ENCODE assay signal across 9 mouse cellular contexts in the genomic region with DNA sequence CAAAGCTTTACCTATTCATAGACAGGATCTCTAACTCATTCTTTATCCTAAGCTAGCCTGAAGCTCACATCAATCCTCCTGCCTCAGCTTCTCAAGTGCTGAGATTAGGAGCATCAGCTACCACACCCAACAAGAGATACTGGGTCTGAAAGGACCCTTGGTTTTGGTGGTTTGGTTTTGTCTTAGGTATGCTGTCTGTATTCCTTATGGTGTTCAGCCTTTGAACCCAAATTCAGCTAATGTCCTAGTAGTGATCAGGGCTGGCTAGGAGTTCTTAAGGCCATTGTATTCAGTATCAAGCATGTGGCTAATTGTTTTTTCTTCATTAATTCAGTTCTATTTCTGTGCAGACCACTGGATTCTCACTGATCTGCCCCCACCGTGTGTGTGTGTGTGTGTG. TPM values are rescaled to one million over a fixed set of nuclear protein-coding genes. Genes with fewer than 3 reads are reported as not detected.
DNase-seq lines count a peak whose midpoint lies in the region; ATAC-seq and TF ChIP-seq lines count a peak whose summit lies in the region.
"Had no signal": no experiment of that assay in that cellular context is flagged by ENCODE, and none has a peak within 500 bp of the region (broad histone marks: within the 10 kb centered on the region; RNA-seq: fewer than 3 reads in every experiment).

No protein-coding gene starts in this region.

- H3K36me3 ChIP-seq in heart, embryonic 11.5 days (ENCODE audit: control insufficient read depth, insufficient read depth, low read length) = no peaks in the 10 kb centered on the region
- peaks cover 10% of the 10 kb centered on the region for H3K36me3 ChIP-seq in E14TG2a.4 (ENCODE audit: insufficient read depth, low read length)
- H3K36me3 ChIP-seq in heart, postnatal 0 days (replicated peaks; ENCODE audit: control insufficient read depth, insufficient read depth, low read length) = no peaks in the 10 kb centered on the region
- peaks cover 13% of the 10 kb centered on the region for H3K36me3 ChIP-seq in midbrain, embryonic 10.5 days
- H3K36me3 ChIP-seq: G1E had no signal

- no peaks in the 10 kb centered on the region for H3K9me3 ChIP-seq in heart, embryonic 11.5 days (replicated peaks; ENCODE audit: control insufficient read depth, low read length)
- no peaks in the 10 kb centered on the region for H3K9me3 ChIP-seq in E14TG2a.4 (ENCODE audit: low read length)
- H3K9me3 ChIP-seq in heart, postnatal 0 days (replicated peaks; ENCODE audit: control insufficient read depth, low read length) = no peaks in the 10 kb centered on the region
- no peaks in the 10 kb centered on the region for H3K9me3 ChIP-seq in midbrain, embryonic 10.5 days (replicated peaks)

- H3K27me3 ChIP-seq in heart, embryonic 11.5 days (ENCODE audit: control insufficient read depth, insufficient read depth, low read length) = no peaks in the 10 kb centered on the region
- H3K27me3 ChIP-seq in E14TG2a.4 (ENCODE audit: insufficient read depth, low read length) = peaks cover 51% of the 10 kb centered on the region
- no peaks in the 10 kb centered on the region for H3K27me3 ChIP-seq in heart, postnatal 0 days (ENCODE audit: control insufficient read depth, insufficient read depth, low read length)
- H3K27me3 ChIP-seq in midbrain, embryonic 10.5 days (ENCODE audit: low read depth, poor library complexity, severe bottlenecking) = peaks cover 37% of the 10 kb centered on the region

- peak overlapping the region; percentile 93 for H3K9ac ChIP-seq in heart, embryonic 11.5 days (ENCODE audit: low read depth, low read length)
- H3K9ac ChIP-seq in heart, postnatal 0 days (replicated peaks; ENCODE audit: low read depth, low read length) = peak overlapping the region; percentile 95

- peaks cover 7% of the 10 kb centered on the region for H3K4me1 ChIP-seq in heart, embryonic 11.5 days (ENCODE audit: control insufficient read depth, insufficient read depth, low read length)
- H3K4me1 ChIP-seq in E14TG2a.4 (replicated peaks; ENCODE audit: low read depth, low read length) = peaks cover 8% of the 10 kb centered on the region
- peaks cover 14% of the 10 kb centered on the region; the same call in 1 of the 2 replicates for H3K4me1 ChIP-seq in heart, postnatal 0 days (ENCODE audit: control insufficient read depth, insufficient read depth)
- peaks cover 37% of the 10 kb centered on the region for H3K4me1 ChIP-seq in midbrain, embryonic 10.5 days

- H3K4me2 ChIP-seq in heart, embryonic 11.5 days = peak overlapping the region; percentile 74
- peak overlapping the region; percentile 96 for H3K4me2 ChIP-seq in heart, postnatal 0 days (ENCODE audit: low read depth, low read length)

- no peak for ATAC-seq in heart, embryonic 11.5 days (replicated peaks; ENCODE audit: insufficient number of reproducible peaks, low FRiP score, low TSS enrichment)
- ATAC-seq in heart, postnatal 0 days (ENCODE audit: insufficient read depth, low read depth) = no peak
- no peak for ATAC-seq in frontal cortex, adult (ENCODE audit: low TSS enrichment)

- no peak for TF ChIP-seq EP300 in heart, postnatal 0 days (IDR thresholded peaks at IDR 0.05; ENCODE audit: low read depth)

- WGBS in heart, embryonic 11.5 days (ENCODE audit: insufficient replicate concordance) = 5% methylated on average over 1 of the region's 1 CpGs
- 0% methylated on average over 1 of the region's 1 CpGs for WGBS in heart, postnatal 0 days
- 7% methylated on average over 1 of the region's 1 CpGs for WGBS in midbrain, embryonic 10.5 days

- TF ChIP-seq CTCF in E14TG2a.4 (conservative IDR thresholded peaks at IDR 0.05; ENCODE audit: low read length) = no peak
- TF ChIP-seq CTCF in heart, postnatal 0 days (IDR thresholded peaks at IDR 0.05; ENCODE audit: low read depth) = no peak

- H3K27ac ChIP-seq in heart, embryonic 11.5 days (ENCODE audit: low read depth, low read length) = peak overlapping the region; percentile 96
- peak overlapping the region; percentile 95 for H3K27ac ChIP-seq in heart, postnatal 0 days (ENCODE audit: low read depth)
- peak overlapping the region; percentile 97 for H3K27ac ChIP-seq in midbrain, embryonic 10.5 days (replicated peaks)

- no peak for DNase-seq in heart, adult 18-20 months
- no peak for DNase-seq in heart, postnatal 0 days (ENCODE audit: low spot score)
- DNase-seq in midbrain, embryonic 10.5 days (ENCODE audit: low spot score) = no peak
- DNase-seq in ovary, postnatal 36 days (ENCODE audit: low spot score) = no peak
- no peak for DNase-seq in layer of hippocampus, postnatal 14 days (ENCODE audit: low spot score in 2 of 2)

- peak overlapping the region; percentile 91 for H3K4me3 ChIP-seq in heart, embryonic 11.5 days (ENCODE audit: low read depth, low read length)
- peak overlapping the region; percentile 85 for H3K4me3 ChIP-seq in E14TG2a.4 (replicated peaks; ENCODE audit: low read length)
- H3K4me3 ChIP-seq in heart, postnatal 0 days (ENCODE audit: low read depth, low read length) = peak overlapping the region; percentile 96
- peak overlapping the region; percentile 91 for H3K4me3 ChIP-seq in midbrain, embryonic 10.5 days

RNA-seq across cellular contexts. Expression of a gene that starts 0.5 kb away (rescaled TPM):
- 55.6 and 58.0 TPM in 2 replicates for polyA plus RNA-seq in heart, embryonic 11.5 days (2014; fragmentation: Nextera tagmentation; extraction: Ambion mirVana)
- 100 to 1,000 TPM in 1 of 2 experiments, 10 to 100 TPM in 1; 99.5 to 111 TPM for total RNA-seq in heart, adult 18-20 months (2021)
- total RNA-seq in heart, postnatal 0 days (2014; rRNA removed; ENCODE audit: low replicate concordance) = 25.0 and 32.7 TPM in 2 replicates
- polyA plus RNA-seq in heart, postnatal 0 days (2015; fragmentation: Nextera tagmentation; extraction: Ambion mirVana) = 31.3 and 37.5 TPM in 2 replicates
- polyA plus RNA-seq in midbrain, embryonic 10.5 days (2016; fragmentation: Nextera tagmentation; extraction: Ambion mirVana) = 18.1 and 19.0 TPM in 2 replicates
- 100 to 1,000 TPM in 1 of 2 experiments, 10 to 100 TPM in 1; 99.1 to 102 TPM for total RNA-seq in layer of hippocampus, postnatal 14 days (2021)
- polyA plus RNA-seq: G1E had no signal
